Mouse (Mus musculus): Measurements from ENCODE around the gene Nup107. TPM values are rescaled to one million over a fixed set of nuclear protein-coding genes. Genes with fewer than 3 reads are reported as not detected.

Gene Nup107
- total and polyA plus RNA-seq, 3 experiments = 80.2 to 91.6 TPM; not detected in 1

GRCm38 (mm10) chr10:117751282-117751610 is 41.3 kb downstream of the Nup107 start:
- H3K4me3 ChIP-seq (ENCODE audit: control insufficient read depth in 1 of 2, insufficient read depth in 1 of 2, low read depth in 2 of 2, low read length in 2 of 2) = no peak overlapping the region
- no peaks in the 10 kb centered on the region for H3K4me1 ChIP-seq (ENCODE audit: control insufficient read depth in 1 of 2, insufficient read depth in 2 of 2, low read length in 2 of 2)
- peaks cover 4 to 27% of the 10 kb centered on the region in 2 experiments; a peak in 3 of 4 replicates for H3K36me3 ChIP-seq (ENCODE audit: control insufficient read depth in 1 of 2, insufficient read depth in 2 of 2, low read length in 2 of 2)
- no peaks in the 10 kb centered on the region for H3K79me2 ChIP-seq (ENCODE audit: control insufficient read depth, insufficient read depth, low read length, poor library complexity)
- no peaks in the 10 kb centered on the region for H3K9me3 ChIP-seq (replicated peaks; ENCODE audit: insufficient read depth, low read length)
- H3K27me3 ChIP-seq (ENCODE audit: control insufficient read depth in 1 of 2, insufficient read depth in 2 of 2, low read length in 2 of 2) = no peaks in the 10 kb centered on the region
- no peak overlapping the region for H3K27ac ChIP-seq (ENCODE audit: control insufficient read depth, low read depth, low read length)
- DNase-seq (ENCODE audit: low read depth, low spot score) = no peak
- TF ChIP-seq HCFC1 (IDR thresholded peaks at IDR 0.05; ENCODE audit: low read depth, low read length) = no peak
- no peak for TF ChIP-seq MXI1 (IDR thresholded peaks at IDR 0.05; ENCODE audit: low read depth, low read length)
- TF ChIP-seq CHD1 (IDR thresholded peaks at IDR 0.05; ENCODE audit: low read depth, low read length) = no peak
- no peak for TF ChIP-seq ETS1 (IDR thresholded peaks at IDR 0.05; ENCODE audit: low read depth, low read length)
- no peak for TF ChIP-seq GABPA (IDR thresholded peaks at IDR 0.05; ENCODE audit: low read depth, low read length)
- TF ChIP-seq MAFK (IDR thresholded peaks at IDR 0.05; ENCODE audit: borderline replicate concordance, low read depth, low read length) = no peak
- no peak for TF ChIP-seq ELF1 (IDR thresholded peaks at IDR 0.05; ENCODE audit: low read depth, low read length)
- no peak overlapping the region for H3K9ac ChIP-seq (ENCODE audit: control insufficient read depth, low read depth, low read length, poor library complexity, severe bottlenecking)

- Histone ChIP-seq H3K9ac (ENCODE audit: control insufficient read depth, low read depth, low read length, poor library complexity, severe bottlenecking) (no peak overlapping the region), H3K79me2 (ENCODE audit: control insufficient read depth, insufficient read depth, low read length, poor library complexity) (no peaks in the 10 kb centered on the region), H3K27ac (ENCODE audit: control insufficient read depth, low read depth, low read length) (no peak overlapping the region), H3K36me3 (ENCODE audit: control insufficient read depth in 1 of 2, insufficient read depth in 2 of 2, low read length in 2 of 2) (peaks cover 4 to 27% of the 10 kb centered on the region in 2 experiments; a peak in 3 of 4 replicates), H3K4me3 (ENCODE audit: control insufficient read depth in 1 of 2, insufficient read depth in 1 of 2, low read depth in 2 of 2, low read length in 2 of 2) (no peak overlapping the region), H3K9me3 (replicated peaks; ENCODE audit: insufficient read depth, low read length) (no peaks in the 10 kb centered on the region), H3K27me3 (ENCODE audit: control insufficient read depth in 1 of 2, insufficient read depth in 2 of 2, low read length in 2 of 2) (no peaks in the 10 kb centered on the region), H3K4me1 (ENCODE audit: control insufficient read depth in 1 of 2, insufficient read depth in 2 of 2, low read length in 2 of 2) (no peaks in the 10 kb centered on the region)
- no peak for DNase-seq (ENCODE audit: low read depth, low spot score)
- no peak for TF ChIP-seq ZKSCAN1 (IDR thresholded peaks at IDR 0.05; ENCODE audit: low read depth, low read length)
- no peak for TF ChIP-seq RAD21 (IDR thresholded peaks at IDR 0.05; ENCODE audit: low read depth, low read length)
- TF ChIP-seq MAFK (IDR thresholded peaks at IDR 0.05; ENCODE audit: borderline replicate concordance, low read depth, low read length) = no peak
- no peak for TF ChIP-seq SIN3A (IDR thresholded peaks at IDR 0.05; ENCODE audit: low read length)
- TF ChIP-seq ZNF384 (IDR thresholded peaks at IDR 0.05; ENCODE audit: low read depth, low read length) = no peak
- no peak for TF ChIP-seq TCF12 (IDR thresholded peaks at IDR 0.05; ENCODE audit: low read depth, low read length)
- no peak for TF ChIP-seq EP300 (IDR thresholded peaks at IDR 0.05; ENCODE audit: low read depth in 1 of 2, low read length in 2 of 2)
- no peak for TF ChIP-seq CHD1 (IDR thresholded peaks at IDR 0.05; ENCODE audit: low read depth, low read length)
- no peak for TF ChIP-seq MAX (IDR thresholded peaks at IDR 0.05; ENCODE audit: low read length)
- TF ChIP-seq CTCF (IDR thresholded peaks at IDR 0.05 in 2 of 3, conservative IDR thresholded peaks at IDR 0.05 in 1 of 3; ENCODE audit: control insufficient read depth in 1 of 3, insufficient read depth in 1 of 3, low read depth in 2 of 3, low read length in 3 of 3, poor library complexity in 1 of 3, severe bottlenecking in 1 of 3) = no peak
- TF ChIP-seq ETS1 (IDR thresholded peaks at IDR 0.05; ENCODE audit: low read depth, low read length) = no peak
- TF ChIP-seq USF2 (IDR thresholded peaks at IDR 0.05; ENCODE audit: borderline replicate concordance in 1 of 2, insufficient read depth in 1 of 2, low read depth in 1 of 2, low read length in 2 of 2) = no peak
- TF ChIP-seq TBP (IDR thresholded peaks at IDR 0.05; ENCODE audit: low read depth, low read length) = no peak
Observed at GRCm38 (mm10) chr10:117750529-117751281, 41.8 kb downstream of the Nup107 start.
